Mouse (Mus musculus): ENCODE results near the gene Snx9. TPM values are rescaled to one million over a fixed set of nuclear protein-coding genes. Genes with fewer than 3 reads are reported as not detected.

The Snx9 gene
- polyA plus RNA-seq, 1 experiment from 2014 or later = 29.6 TPM

GRCm38 (mm10) chr17:5899251-5899650, 58.1 kb downstream of the Snx9 start:
- Histone ChIP-seq H3K27me3 (replicated peaks) (no peaks in the 10 kb centered on the region), H3K4me2 (no peak overlapping the region), H3K36me3 (peaks cover 43% of the 10 kb centered on the region), H3K4me3 (no peak overlapping the region), H3K4me1 (replicated peaks) (no peaks in the 10 kb centered on the region; the same call in none of the 2 replicates), H3K9me3 (replicated peaks) (no peaks in the 10 kb centered on the region), H3K27ac (ENCODE audit: poor library complexity, severe bottlenecking) (no peak overlapping the region), H3K9ac (no peak overlapping the region)
- no peak for ATAC-seq (ENCODE audit: insufficient number of reproducible peaks, low FRiP score)
- 81% methylated on average over 6 of the region's 6 CpGs for WGBS

GRCm38 (mm10) chr17:5901381-5901780, 60.3 kb downstream of the Snx9 start:
- no peaks in the 10 kb centered on the region; the same call in 1 of the 2 replicates for H3K4me1 ChIP-seq (replicated peaks)
- H3K27me3 ChIP-seq (replicated peaks) = no peaks in the 10 kb centered on the region
- peaks cover 56% of the 10 kb centered on the region for H3K36me3 ChIP-seq
- no peak overlapping the region for H3K27ac ChIP-seq (ENCODE audit: poor library complexity, severe bottlenecking)
- no peak for ATAC-seq (ENCODE audit: insufficient number of reproducible peaks, low FRiP score)
- no peak overlapping the region for H3K4me3 ChIP-seq
- H3K4me2 ChIP-seq = no peak overlapping the region
- H3K9me3 ChIP-seq (replicated peaks) = no peaks in the 10 kb centered on the region
- 71% methylated on average over 5 of the region's 5 CpGs for WGBS
- H3K9ac ChIP-seq = no peak overlapping the region

GRCm38 (mm10) chr17:5903630-5904301, 62.6 kb downstream of the Snx9 start:
- Histone ChIP-seq H3K4me2 (no peak overlapping the region), H3K27ac (ENCODE audit: poor library complexity, severe bottlenecking) (no peak overlapping the region), H3K4me3 (no peak overlapping the region), H3K9me3 (replicated peaks) (no peaks in the 10 kb centered on the region), H3K9ac (no peak overlapping the region), H3K36me3 (peaks cover 75% of the 10 kb centered on the region), H3K27me3 (replicated peaks) (no peaks in the 10 kb centered on the region), H3K4me1 (replicated peaks) (no peaks in the 10 kb centered on the region)
- no peak for ATAC-seq (ENCODE audit: insufficient number of reproducible peaks, low FRiP score)
- WGBS = 62% methylated on average over 6 of the region's 6 CpGs

GRCm38 (mm10) chr17:5909681-5910080, 68.6 kb downstream of the Snx9 start:
- Histone ChIP-seq H3K4me2 (no peak overlapping the region), H3K4me1 (replicated peaks) (no peaks in the 10 kb centered on the region), H3K36me3 (peaks cover 79% of the 10 kb centered on the region), H3K9ac (no peak overlapping the region), H3K4me3 (no peak overlapping the region), H3K9me3 (replicated peaks) (no peaks in the 10 kb centered on the region), H3K27ac (ENCODE audit: poor library complexity, severe bottlenecking) (no peak overlapping the region), H3K27me3 (replicated peaks) (no peaks in the 10 kb centered on the region)
- 88% methylated on average over 4 of the region's 4 CpGs for WGBS
- ATAC-seq (ENCODE audit: insufficient number of reproducible peaks, low FRiP score) = no peak

- Histone ChIP-seq H3K4me3 (no peak overlapping the region), H3K9ac (no peak overlapping the region), H3K27me3 (replicated peaks) (no peaks in the 10 kb centered on the region), H3K4me2 (no peak overlapping the region), H3K36me3 (peaks cover 71% of the 10 kb centered on the region), H3K27ac (ENCODE audit: poor library complexity, severe bottlenecking) (no peak overlapping the region), H3K4me1 (replicated peaks) (no peaks in the 10 kb centered on the region), H3K9me3 (replicated peaks) (no peaks in the 10 kb centered on the region)
- ATAC-seq (ENCODE audit: insufficient number of reproducible peaks, low FRiP score) = no peak
- 79% methylated on average over 12 of the region's 12 CpGs for WGBS
These were observed 70.5 kb downstream of the Snx9 start for GRCm38 (mm10) chr17:5911591-5911990.

- H3K4me3 ChIP-seq = no peak overlapping the region
- no peak overlapping the region for H3K4me2 ChIP-seq
- no peak overlapping the region for H3K9ac ChIP-seq
- H3K27me3 ChIP-seq (replicated peaks) = no peaks in the 10 kb centered on the region
- no peaks in the 10 kb centered on the region for H3K4me1 ChIP-seq (replicated peaks)
- no peak overlapping the region for H3K27ac ChIP-seq (ENCODE audit: poor library complexity, severe bottlenecking)
- H3K9me3 ChIP-seq (replicated peaks) = no peaks in the 10 kb centered on the region
- WGBS = 96% methylated on average over 4 of the region's 4 CpGs
- no peak for ATAC-seq (ENCODE audit: insufficient number of reproducible peaks, low FRiP score)
- H3K36me3 ChIP-seq = peaks cover 69% of the 10 kb centered on the region
These were observed 71.7 kb downstream of the Snx9 start for GRCm38 (mm10) chr17:5912797-5913196.

- no peaks in the 10 kb centered on the region for H3K27me3 ChIP-seq (replicated peaks)
- H3K9ac ChIP-seq = no peak overlapping the region
- ATAC-seq (ENCODE audit: insufficient number of reproducible peaks, low FRiP score) = no peak
- H3K36me3 ChIP-seq = peaks cover 72% of the 10 kb centered on the region
- WGBS = 75% methylated on average over 5 of the region's 5 CpGs
- no peak overlapping the region for H3K4me2 ChIP-seq
- no peak overlapping the region for H3K4me3 ChIP-seq
- H3K4me1 ChIP-seq (replicated peaks) = no peaks in the 10 kb centered on the region
- no peak overlapping the region for H3K27ac ChIP-seq (ENCODE audit: poor library complexity, severe bottlenecking)
- H3K9me3 ChIP-seq (replicated peaks) = no peaks in the 10 kb centered on the region
These were observed 73.1 kb downstream of the Snx9 start for GRCm38 (mm10) chr17:5914217-5914616.

GRCm38 (mm10) chr17:5921954-5922353, 80.8 kb downstream of the Snx9 start:
- Histone ChIP-seq H3K36me3 (peaks cover 84% of the 10 kb centered on the region), H3K9ac (no peak overlapping the region), H3K27me3 (replicated peaks) (no peaks in the 10 kb centered on the region), H3K9me3 (replicated peaks) (no peaks in the 10 kb centered on the region), H3K4me3 (no peak overlapping the region), H3K27ac (ENCODE audit: poor library complexity, severe bottlenecking) (no peak overlapping the region), H3K4me1 (replicated peaks) (peaks cover 18% of the 10 kb centered on the region), H3K4me2 (no peak overlapping the region)
- 74% methylated on average over 8 of the region's 8 CpGs for WGBS
- no peak for ATAC-seq (ENCODE audit: insufficient number of reproducible peaks, low FRiP score)

GRCm38 (mm10) chr17:5923281-5923680, 82.2 kb downstream of the Snx9 start:
- H3K36me3 ChIP-seq = peaks cover 86% of the 10 kb centered on the region
- WGBS = 74% methylated on average over 9 of the region's 9 CpGs

GRCm38 (mm10) chr17:5924238-5924637, 83.1 kb downstream of the Snx9 start:
- H3K4me1 ChIP-seq (replicated peaks) = peaks cover 18% of the 10 kb centered on the region
- 80% methylated on average over 8 of the region's 8 CpGs for WGBS
- no peaks in the 10 kb centered on the region for H3K9me3 ChIP-seq (replicated peaks)
- no peak for ATAC-seq (ENCODE audit: insufficient number of reproducible peaks, low FRiP score)
- H3K27ac ChIP-seq (ENCODE audit: poor library complexity, severe bottlenecking) = no peak overlapping the region
- peaks cover 83% of the 10 kb centered on the region for H3K36me3 ChIP-seq
- H3K4me2 ChIP-seq = no peak overlapping the region
- H3K9ac ChIP-seq = no peak overlapping the region
- no peak overlapping the region for H3K4me3 ChIP-seq
- no peaks in the 10 kb centered on the region for H3K27me3 ChIP-seq (replicated peaks)

More at GRCm38 (mm10) chr17:5923281-5923680, 82.2 kb downstream of the Snx9 start:
- H3K4me1 ChIP-seq (replicated peaks) = peaks cover 18% of the 10 kb centered on the region
- ATAC-seq (ENCODE audit: insufficient number of reproducible peaks, low FRiP score) = no peak
- H3K4me2 ChIP-seq = no peak overlapping the region
- no peak overlapping the region for H3K27ac ChIP-seq (ENCODE audit: poor library complexity, severe bottlenecking)
- H3K9me3 ChIP-seq (replicated peaks) = no peaks in the 10 kb centered on the region
- H3K27me3 ChIP-seq (replicated peaks) = no peaks in the 10 kb centered on the region
- H3K9ac ChIP-seq = no peak overlapping the region
- H3K4me3 ChIP-seq = no peak overlapping the region

- no peaks in the 10 kb centered on the region for H3K9me3 ChIP-seq (replicated peaks)
- H3K27ac ChIP-seq (ENCODE audit: poor library complexity, severe bottlenecking) = no peak overlapping the region
- no peak overlapping the region for H3K4me2 ChIP-seq
- peaks cover under 1% of the 10 kb centered on the region; the same call in 1 of the 2 replicates for H3K4me1 ChIP-seq (replicated peaks)
- no peak overlapping the region for H3K4me3 ChIP-seq
- WGBS = 76% methylated on average over 7 of the region's 7 CpGs
- H3K9ac ChIP-seq = no peak overlapping the region
- no peak; the same call in 1 of the 2 replicates for ATAC-seq (ENCODE audit: insufficient number of reproducible peaks, low FRiP score)
- peaks cover 78% of the 10 kb centered on the region for H3K36me3 ChIP-seq
- no peaks in the 10 kb centered on the region for H3K27me3 ChIP-seq (replicated peaks)
These were observed 85.6 kb downstream of the Snx9 start for GRCm38 (mm10) chr17:5926710-5927109.

GRCm38 (mm10) chr17:5929031-5929430, 87.9 kb downstream of the Snx9 start:
- H3K27ac ChIP-seq (ENCODE audit: poor library complexity, severe bottlenecking) = no peak overlapping the region
- H3K4me2 ChIP-seq = no peak overlapping the region
- WGBS = 87% methylated on average over 6 of the region's 6 CpGs
- no peak overlapping the region for H3K9ac ChIP-seq
- H3K36me3 ChIP-seq = peaks cover 67% of the 10 kb centered on the region
- H3K4me3 ChIP-seq = no peak overlapping the region
- H3K9me3 ChIP-seq (replicated peaks) = no peaks in the 10 kb centered on the region
- H3K27me3 ChIP-seq (replicated peaks) = no peaks in the 10 kb centered on the region
- no peak for ATAC-seq (ENCODE audit: insufficient number of reproducible peaks, low FRiP score)
- no peaks in the 10 kb centered on the region for H3K4me1 ChIP-seq (replicated peaks)
